Mouse (Mus musculus) granulocyte monocyte progenitor cell, adult 5-6 weeks (primary cell): ENCODE results near the gene Nelfcd. TPM values are rescaled to one million over a fixed set of nuclear protein-coding genes. Genes with fewer than 3 reads are reported as not detected.

Experiments used
- ATAC-seq: replicated peaks from 2 replicates; pipeline ENCODE4 v1.8.0; 2016; ENCODE audit warnings: mild to moderate bottlenecking, moderate TSS enrichment, inconsistent platforms; ENCODE audit not compliant: poor library complexity, severe bottlenecking
- total RNA-seq, 2 experiments: library from RNA; stranded (forward) in 1 of 2; stranded (reverse) in 1 of 2; fragments of 200-712, 200-1000 nt in 1 of 2; fragments of >200 nt in 1 of 2; fragmentation: Nextera tagmentation in 1 of 2; gene quantifications; 2 replicates each; pipeline ENCODE4 v1.2.3; 2014 to 2017

Nelfcd gene
- total RNA-seq, 2 experiments from 2014 or later: 42.2 to 68.4 TPM

DNA sequence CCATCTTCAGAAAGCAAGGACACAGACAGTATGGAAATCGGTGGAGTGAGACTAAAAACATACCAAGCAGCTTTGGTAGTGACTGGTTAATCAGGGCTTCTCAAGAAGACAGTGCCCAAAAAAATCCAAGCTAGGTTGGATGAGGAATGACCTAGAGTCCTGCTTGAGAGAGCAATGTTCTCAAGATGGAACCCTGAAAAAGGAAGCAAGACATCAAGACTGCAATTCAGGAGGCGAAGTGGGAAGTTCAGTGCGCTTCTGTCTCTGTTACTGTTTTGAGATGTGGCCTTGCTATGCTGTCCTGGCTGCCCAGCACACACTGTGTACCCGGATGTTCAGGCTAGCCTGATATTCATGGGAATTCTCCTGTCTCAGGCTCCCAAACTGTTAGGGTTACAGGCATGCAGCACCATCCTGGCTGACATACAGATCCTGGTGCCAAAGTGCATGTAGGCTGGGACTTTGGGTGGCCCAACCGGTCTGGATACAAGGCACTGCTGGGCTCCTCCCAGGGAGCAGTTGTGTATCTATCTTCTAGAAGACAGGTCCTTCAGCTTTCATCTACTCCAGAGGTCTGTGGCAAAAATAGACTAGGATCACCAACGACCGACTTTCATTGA, 55.3 kb downstream of the Nelfcd start:
- no peak for ATAC-seq

- ATAC-seq: peak; percentile 34
These were observed 56.8 kb downstream of the Nelfcd start for GRCm38 (mm10) chr2:174472407-174472806.

DNA sequence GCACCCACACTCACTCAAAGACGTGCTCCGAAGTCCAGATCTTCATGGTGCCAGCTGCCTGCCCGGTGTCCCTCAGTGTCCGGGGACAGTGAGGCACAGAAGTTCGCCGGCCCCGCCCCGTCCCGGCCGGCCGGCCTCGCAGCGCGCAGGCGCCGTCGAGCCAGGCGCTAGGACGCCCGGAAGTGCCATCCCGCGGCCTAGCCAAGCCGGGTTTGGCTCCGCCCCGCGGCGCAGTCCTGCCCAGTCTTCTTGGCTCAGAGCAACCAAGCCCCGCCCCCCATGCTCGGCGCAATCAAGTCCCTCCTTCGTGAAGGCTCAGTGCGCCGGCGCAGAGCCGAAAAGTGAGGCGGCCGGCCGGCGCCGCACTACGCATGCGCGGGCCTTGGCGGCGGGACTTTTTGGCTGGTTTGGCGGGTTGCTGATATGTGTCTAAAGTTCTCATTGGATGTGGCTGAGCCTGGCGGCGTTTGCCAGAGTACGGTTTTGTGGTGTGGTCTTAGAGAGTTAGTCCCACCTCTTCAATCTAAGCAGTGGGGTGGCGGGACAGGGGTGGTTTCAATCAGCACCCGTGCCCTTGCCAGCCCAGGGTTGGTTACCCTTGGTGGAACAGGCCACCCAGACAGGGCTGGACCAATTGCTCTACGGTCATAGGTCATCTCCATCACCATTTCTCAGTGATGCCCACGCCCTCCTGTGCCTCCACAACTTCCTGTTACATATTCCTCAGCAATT, 57.4 kb downstream of the Nelfcd start, which contains the start of gene Prelid3b:
Gene Prelid3b, minus strand, starts transcription at position 264 of the 732 bp plus-strand sequence.
- ATAC-seq: peak; percentile 86

DNA sequence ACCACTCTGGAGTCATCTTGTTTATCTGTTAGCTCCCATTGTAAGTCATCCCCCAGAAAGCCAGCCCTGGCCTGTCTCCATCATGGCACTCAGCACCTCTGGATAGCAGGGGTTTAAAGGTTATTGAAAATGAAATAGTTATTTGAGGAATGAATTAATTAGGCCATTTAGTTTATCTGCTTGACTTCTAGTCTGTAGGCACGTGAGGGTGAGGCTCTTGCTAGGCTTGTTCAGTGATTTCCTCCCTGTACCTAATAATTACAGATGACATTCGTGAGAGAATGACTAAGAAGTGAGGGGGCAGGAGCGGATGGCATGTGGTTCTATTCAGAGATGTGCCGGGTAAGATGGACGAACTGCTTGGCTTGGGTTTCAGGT, 57.9 kb downstream of the Nelfcd start:
- ATAC-seq: no peak

Other genes starting within 250 kb of the Nelfcd start
- 447 and 478 TPM in 2 replicates for gene Gnas, start 131.5 kb upstream of the Nelfcd start, total RNA-seq (2014; fragmentation: Nextera tagmentation)
- 212 and 260 TPM in 2 replicates for gene Gnas, start 131.5 kb upstream of the Nelfcd start, total RNA-seq (2017)
- not detected in 2 replicates for gene Gm20721, start 69.1 kb upstream of the Nelfcd start, total RNA-seq (2014; fragmentation: Nextera tagmentation)
- 1.4 and 4.7 TPM in 2 replicates for gene Gm20721, start 69.1 kb upstream of the Nelfcd start, total RNA-seq (2017)
- gene Ctsz, start 23.2 kb downstream of the Nelfcd start, total RNA-seq (2014; fragmentation: Nextera tagmentation): 201 and 252 TPM in 2 replicates
- 362 and 363 TPM in 2 replicates for gene Ctsz, start 23.2 kb downstream of the Nelfcd start, total RNA-seq (2017)
- not detected in 2 replicates for gene Tubb1, start 34.9 kb downstream of the Nelfcd start, total RNA-seq (2014; fragmentation: Nextera tagmentation)
- gene Tubb1, start 34.9 kb downstream of the Nelfcd start, total RNA-seq (2017): 0.43 and 1.0 TPM in 2 replicates
- gene Atp5e, start 48.3 kb downstream of the Nelfcd start, total RNA-seq (2014; fragmentation: Nextera tagmentation): 648 and 734 TPM in 2 replicates
- 282 and 442 TPM in 2 replicates for gene Atp5e, start 48.3 kb downstream of the Nelfcd start, total RNA-seq (2017)
- gene Prelid3b, start 57.3 kb downstream of the Nelfcd start, total RNA-seq (2014; fragmentation: Nextera tagmentation): 76.8 and 88.4 TPM in 2 replicates
- gene Prelid3b, start 57.3 kb downstream of the Nelfcd start, total RNA-seq (2017): 213 and 215 TPM in 2 replicates
- 1.1 TPM in 2 replicates for gene Zfp831, start 227.7 kb downstream of the Nelfcd start, total RNA-seq (2014; fragmentation: Nextera tagmentation)
- gene Zfp831, start 227.7 kb downstream of the Nelfcd start, total RNA-seq (2017): 0.15 and 0.26 TPM in 2 replicates